Mouse (Mus musculus) gonadal fat pad, adult 2 months (tissue): ENCODE results near the gene Gas2l2. TPM values are rescaled to one million over a fixed set of nuclear protein-coding genes. Genes with fewer than 3 reads are reported as not detected.

ENCODE experiments used
- DNase-seq: peaks from one replicate; pipeline ENCODE4 v3.0.0-alpha.2; 2012; ENCODE audit warnings: low read depth
- polyA plus RNA-seq: library from polyadenylated mRNA; depleted of rRNA; stranded (reverse); fragments of >200 nt; gene quantifications from 2 replicates; pipeline ENCODE4 v1.2.3, GENCODE M21; 2012; rRNA removed

Gene Gas2l2
- polyA plus RNA-seq, 1 experiment: 0.53 TPM

- no peak for DNase-seq
Observed at GRCm38 (mm10) chr11:83394802-83395439, 34.3 kb downstream of the Gas2l2 start.

- DNase-seq: no peak
Observed at GRCm38 (mm10) chr11:83393062-83393461, 36.2 kb downstream of the Gas2l2 start.

- no peak for DNase-seq
Observed at GRCm38 (mm10) chr11:83383532-83383887, 45.7 kb downstream of the Gas2l2 start.

- DNase-seq: no peak
Observed at GRCm38 (mm10) chr11:83382876-83383531, 46.3 kb downstream of the Gas2l2 start.

GRCm38 (mm10) chr11:83379745-83380341, 49.4 kb downstream of the Gas2l2 start:
- no peak for DNase-seq

Other genes with a start within 250 kb of the Gas2l2 start
- gene Slfn3, start 238.1 kb downstream of the Gas2l2 start, polyA plus RNA-seq: 0.41 and 0.58 TPM in 2 replicates
- not detected in 2 replicates for gene Slfn14, start 142.7 kb downstream of the Gas2l2 start, polyA plus RNA-seq
- 46.3 and 59.1 TPM in 2 replicates for gene Ap2b1, start 130.4 kb downstream of the Gas2l2 start, polyA plus RNA-seq
- 11.1 and 12.0 TPM in 2 replicates for gene Pex12, start 126.9 kb downstream of the Gas2l2 start, polyA plus RNA-seq
- gene Rasl10b, start 20.3 kb downstream of the Gas2l2 start, polyA plus RNA-seq: 1.3 and 1.6 TPM in 2 replicates
- 2.8 and 3.7 TPM in 2 replicates for gene 1700020L24Rik, start 8.2 kb upstream of the Gas2l2 start, polyA plus RNA-seq
- gene Mmp28, start 33.6 kb upstream of the Gas2l2 start, polyA plus RNA-seq: 24.4 and 30.7 TPM in 2 replicates
- gene Taf15, start 43.6 kb upstream of the Gas2l2 start, polyA plus RNA-seq: 9.0 and 13.5 TPM in 2 replicates
- gene Heatr9, start 92.7 kb upstream of the Gas2l2 start, polyA plus RNA-seq: not detected in 2 replicates
- gene Ccl5, start 101.1 kb upstream of the Gas2l2 start, polyA plus RNA-seq: 19.1 and 24.7 TPM in 2 replicates
- 8.2 and 12.1 TPM in 2 replicates for gene Ccl9, start 149.2 kb upstream of the Gas2l2 start, polyA plus RNA-seq
- gene Ccl6, start 163.6 kb upstream of the Gas2l2 start, polyA plus RNA-seq: 22.6 and 37.3 TPM in 2 replicates
- not detected in 2 replicates for gene Rpl9-ps1, start 216.2 kb upstream of the Gas2l2 start, polyA plus RNA-seq
- 1.2 and 1.8 TPM in 2 replicates for gene Ccl3, start 219.9 kb upstream of the Gas2l2 start, polyA plus RNA-seq
- 0.66 and 1.2 TPM in 2 replicates for gene Ccl4, start 233.1 kb upstream of the Gas2l2 start, polyA plus RNA-seq